8 mouse cellular contexts compared by ENCODE assay signal in the genomic region with DNA sequence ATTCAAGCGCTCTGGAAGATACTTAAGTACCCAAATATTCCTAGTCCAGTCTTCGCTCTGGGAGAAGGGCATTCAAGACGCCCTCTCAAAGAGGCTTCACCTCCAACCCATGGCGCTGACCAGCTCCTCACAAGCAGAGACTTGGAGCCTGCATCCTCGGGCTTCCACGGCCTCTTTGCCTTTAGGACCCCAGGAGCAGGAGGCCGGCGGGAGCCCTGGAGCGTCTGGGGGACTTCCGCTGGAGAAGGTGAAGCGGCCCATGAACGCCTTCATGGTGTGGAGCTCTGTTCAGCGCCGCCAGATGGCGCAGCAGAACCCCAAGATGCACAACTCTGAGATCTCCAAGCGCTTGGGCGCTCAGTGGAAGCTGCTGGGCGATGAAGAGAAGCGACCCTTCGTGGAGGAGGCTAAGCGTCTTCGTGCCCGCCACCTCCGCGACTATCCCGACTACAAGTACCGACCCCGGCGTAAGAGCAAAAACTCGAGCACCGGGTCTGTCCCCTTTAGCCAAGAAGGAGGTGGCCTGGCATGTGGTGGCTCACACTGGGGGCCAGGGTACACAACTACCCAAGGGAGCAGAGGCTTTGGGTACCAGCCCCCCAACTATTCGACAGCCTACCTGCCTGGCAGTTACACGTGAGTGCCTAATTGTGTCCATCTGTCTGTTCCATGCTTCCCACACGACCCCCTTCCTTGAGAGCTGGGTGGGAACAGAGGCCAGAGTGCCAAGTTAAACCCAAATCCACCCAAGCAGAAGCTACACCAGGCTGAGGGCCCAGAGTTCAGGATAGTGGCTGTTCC. TPM values are rescaled to one million over a fixed set of nuclear protein-coding genes. Genes with fewer than 3 reads are reported as not detected.
A peak's percentile ranks its signal among the peaks of the same experiment; 100 is the strongest.
DNase-seq lines count a peak whose midpoint lies in the region; ATAC-seq and TF ChIP-seq lines count a peak whose summit lies in the region.

A gene (plus strand): TSS at position 51 of the 801 bp plus-strand sequence.

- DNase-seq in thymus, postnatal 14 days, result peak; percentile 47
- no peak for DNase-seq in thymus, adult 18-20 months
- peak; percentile 77 for DNase-seq in embryo, embryonic 11.5 days (ENCODE audit: low read depth, low spot score)
- DNase-seq in heart, adult 2 months, result peak; percentile 70 to 76
- DNase-seq in kidney, adult 9 months, result peak; percentile 68
- DNase-seq in naive thymus-derived CD4-positive, alpha-beta T cell, adult 2 months (ENCODE audit: low read depth), result peak; percentile 56
- DNase-seq in thymus, postnatal 36 days, result peak; percentile 25 to 44

- H3K9ac ChIP-seq in heart, adult 2 months (ENCODE audit: low read depth, low read length), result peak within 1 kb of the TSS; percentile 10; the same call in 1 of the 2 replicates
- peak within 1 kb of the TSS; percentile 13; the same call in 1 of the 2 replicates for H3K9ac ChIP-seq in liver, embryonic 12.5 days

- no peaks in the 10 kb centered on the region for H3K9me3 ChIP-seq in liver, embryonic 12.5 days (replicated peaks)

- TF ChIP-seq POLR2A in heart, adult 2 months (IDR thresholded peaks at IDR 0.05; ENCODE audit: insufficient read depth, low read depth, low read length), result no peak

- no peaks in the 10 kb centered on the region for H3K79me2 ChIP-seq in heart, adult 2 months (replicated peaks; ENCODE audit: control insufficient read depth, insufficient read depth, low read length)

- no peak within 1 kb of the TSS for H3K27ac ChIP-seq in heart, adult 2 months
- H3K27ac ChIP-seq in liver, embryonic 12.5 days, result peak within 1 kb of the TSS; percentile 34

- no peaks in the 10 kb centered on the region for H3K27me3 ChIP-seq in heart, adult 2 months (ENCODE audit: control insufficient read depth, insufficient read depth, low read length)
- H3K27me3 ChIP-seq in liver, embryonic 12.5 days (replicated peaks), result no peaks in the 10 kb centered on the region

- no peak within 1 kb of the TSS for H3K4me3 ChIP-seq in heart, adult 2 months
- H3K4me3 ChIP-seq in liver, embryonic 12.5 days, result no peak within 1 kb of the TSS

- H3K4me2 ChIP-seq in liver, embryonic 12.5 days, result no peak within 1 kb of the TSS

- peak; percentile 90 for TF ChIP-seq CTCF in heart, adult 2 months (IDR thresholded peaks at IDR 0.05)

- ATAC-seq in liver, embryonic 12.5 days, result peak; percentile 63; the same call in 1 of the 2 replicates

- H3K36me3 ChIP-seq in heart, adult 2 months (ENCODE audit: control insufficient read depth, insufficient read depth, low read length), result no peaks in the 10 kb centered on the region
- peaks cover 88% of the 10 kb centered on the region for H3K36me3 ChIP-seq in liver, embryonic 12.5 days

- no peak for TF ChIP-seq EP300 in heart, adult 2 months (IDR thresholded peaks at IDR 0.05; ENCODE audit: insufficient read depth, low read depth, low read length)

- peaks cover 2% of the 10 kb centered on the region for H3K4me1 ChIP-seq in heart, adult 2 months (ENCODE audit: control insufficient read depth, insufficient read depth, low read length)
- peaks cover 47% of the 10 kb centered on the region for H3K4me1 ChIP-seq in liver, embryonic 12.5 days

- 24% methylated on average over 34 of the region's 34 CpGs for WGBS in heart, adult 2 months
- 42% methylated on average over 34 of the region's 34 CpGs for WGBS in liver, embryonic 12.5 days (ENCODE audit: insufficient replicate concordance)

- intact Hi-C loops in heart, adult 2 months (cut with DNase I), result loop anchor here (2.0 kb wide), 2 partner anchors 27 to 99 kb away; no protein-coding TSS in a partner anchor

RNA-seq across cellular contexts. Expression of the gene that starts here (rescaled TPM):
- not detected for total RNA-seq in heart, adult 2 months (2021)
- polyA plus RNA-seq in heart, adult 2 months (2012; rRNA removed), result not detected in 2 replicates
- not detected in 2 replicates for polyA plus RNA-seq in liver, embryonic 12.5 days (2016; fragmentation: Nextera tagmentation; extraction: Ambion mirVana)

Comparison
In these comparisons a context has a peak if more than half of its experiments do, and no peak if none do; other contexts are left out.
1. DNase-seq: peak in thymus, postnatal 14 days (single experiment), embryo, embryonic 11.5 days (single experiment), kidney, adult 9 months (single experiment), naive thymus-derived CD4-positive, alpha-beta T cell, adult 2 months (single experiment) and thymus, postnatal 36 days (2 of 2); none in thymus, adult 18-20 months (0 of 2).
2. Peak in DNase-seq and H3K9ac ChIP-seq in heart, adult 2 months; RNA of the gene not detected or under 1 TPM.
3. Peak in ATAC-seq, H3K27ac ChIP-seq and H3K9ac ChIP-seq in liver, embryonic 12.5 days; RNA of the gene not detected or under 1 TPM.